Mouse (Mus musculus) heart, postnatal 0 days (tissue): Measurements from ENCODE around the gene Ttc23. TPM values are rescaled to one million over a fixed set of nuclear protein-coding genes. Genes with fewer than 3 reads are reported as not detected.

Experiments used
- ATAC-seq: fragments of 200-750 bp; cut with Nextera tagmentation; 2 replicates; pipeline ENCODE4 v1.8.0; 2017; ENCODE audit warnings: low read depth, moderate number of reproducible peaks, moderate library complexity; ENCODE audit not compliant: insufficient read depth
- DNase-seq: peaks from one replicate; pipeline ENCODE4 v3.0.0-alpha.2; 2016; ENCODE audit warnings: low spot score
- H3K27ac ChIP-seq: fragments of 300-500 bp; sonication (generic); 2 replicates; pipeline ENCODE4 v1.5.1; 2014; ENCODE audit warnings: low read depth, mild to moderate bottlenecking
- H3K27me3 ChIP-seq: fragments of 300-500 bp; sonication (generic); 2 replicates; pipeline ENCODE4 v1.6.1; 2014; ENCODE audit warnings: low read length, mixed read lengths; ENCODE audit not compliant: control insufficient read depth, insufficient read depth
- H3K36me3 ChIP-seq: fragments of 300-500 bp; sonication (generic); replicated peaks from 2 replicates; pipeline ENCODE4 v1.6.1; 2014; ENCODE audit warnings: low read length, mixed read lengths; ENCODE audit not compliant: control insufficient read depth, insufficient read depth
- H3K4me1 ChIP-seq: fragments of 300-500 bp; sonication (generic); 2 replicates; pipeline ENCODE4 v1.6.1; 2014; ENCODE audit warnings: antibody characterized with exemption; ENCODE audit not compliant: control insufficient read depth, insufficient read depth
- H3K4me2 ChIP-seq: fragments of 300-500 bp; sonication (generic); 2 replicates; pipeline ENCODE4 v1.6.1; 2014; ENCODE audit warnings: low read depth, mild to moderate bottlenecking, low read length, moderate library complexity
- H3K4me3 ChIP-seq: fragments of 300-500 bp; sonication (generic); 2 replicates; pipeline ENCODE4 v1.5.1; 2014; ENCODE audit warnings: low read depth, low read length
- H3K9ac ChIP-seq: fragments of 300-500 bp; sonication (generic); replicated peaks from 2 replicates; pipeline ENCODE4 v1.6.1; 2014; ENCODE audit warnings: low read depth, low read length, mixed read lengths
- H3K9me3 ChIP-seq: fragments of 300-500 bp; sonication (generic); replicated peaks from 2 replicates; pipeline ENCODE4 v1.6.1; 2016; ENCODE audit warnings: low read length; ENCODE audit not compliant: control insufficient read depth
- CTCF ChIP-seq: IDR thresholded peaks from 2 replicates; pipeline ENCODE4 v1.5.1; 2016; ENCODE audit warnings: antibody characterized with exemption, control low read depth, low read depth
- EP300 ChIP-seq: IDR thresholded peaks from 2 replicates; pipeline ENCODE4 v1.6.1; 2016; ENCODE audit warnings: antibody characterized with exemption, low read depth
- WGBS: fragments of 180-500 bp; shearing (Covaris S2); extraction: QIAGEN DNeasy Blood & Tissue Kit; methylation state at CpG from one replicate; pipeline ENCODE4 v1.1.7; 2014; 5-methylcytosine and 5-hydroxymethylcytosine counted together
- polyA plus RNA-seq: library from polyadenylated mRNA; unstranded; fragments of >200 nt; fragmentation: Nextera tagmentation; extraction: Ambion mirVana; gene quantifications from 2 replicates; pipeline ENCODE4 v1.2.1, GENCODE M21; 2015
- total RNA-seq: library from RNA; depleted of rRNA; stranded (reverse); fragments of >200 nt; gene quantifications from 2 replicates; pipeline ENCODE4 v1.2.3, GENCODE M21; 2014; ENCODE audit warnings: low replicate concordance

Gene Ttc23
- total and polyA plus RNA-seq, 2 experiments from 2014 or later = 12.7 to 16.4 TPM

- no peak overlapping the region for H3K27ac ChIP-seq
- no peak for DNase-seq
- peaks cover 23% of the 10 kb centered on the region for H3K4me1 ChIP-seq
- H3K9ac ChIP-seq = no peak overlapping the region
- H3K4me3 ChIP-seq = no peak overlapping the region
- no peaks in the 10 kb centered on the region for H3K9me3 ChIP-seq
- WGBS = 26% methylated on average over 3 of the region's 3 CpGs
- no peak for TF ChIP-seq CTCF
- TF ChIP-seq EP300 = no peak
- no peaks in the 10 kb centered on the region for H3K27me3 ChIP-seq
- H3K4me2 ChIP-seq = no peak overlapping the region
- ATAC-seq = no peak
- peaks cover 20% of the 10 kb centered on the region for H3K36me3 ChIP-seq
These were observed 41.1 kb downstream of the Ttc23 start for GRCm38 (mm10) chr7:67688281-67688680.

GRCm38 (mm10) chr7:67689793-67690192, 42.6 kb downstream of the Ttc23 start:
- Histone ChIP-seq H3K4me2 (no peak overlapping the region), H3K9me3 (no peaks in the 10 kb centered on the region), H3K27ac (no peak overlapping the region), H3K9ac (no peak overlapping the region), H3K27me3 (no peaks in the 10 kb centered on the region), H3K4me1 (peaks cover 23% of the 10 kb centered on the region), H3K36me3 (peaks cover 12% of the 10 kb centered on the region), H3K4me3 (no peak overlapping the region)
- WGBS = 78% methylated on average over 7 of the region's 7 CpGs
- DNase-seq = no peak
- ATAC-seq = no peak
- TF ChIP-seq EP300 (no peak), CTCF (no peak)

- Histone ChIP-seq H3K27ac (no peak overlapping the region), H3K4me1 (peaks cover 23% of the 10 kb centered on the region), H3K9ac (no peak overlapping the region), H3K9me3 (no peaks in the 10 kb centered on the region), H3K4me2 (no peak overlapping the region), H3K27me3 (no peaks in the 10 kb centered on the region), H3K4me3 (no peak overlapping the region), H3K36me3 (0 out of 2 replicates have a peak, but pooled peaks cover 3% of the 10 kb centered on the region)
- DNase-seq (no peak), ATAC-seq (peak; percentile 24; the same call in 1 of the 2 replicates)
- TF ChIP-seq EP300 = no peak
- TF ChIP-seq CTCF = no peak
- 28% methylated on average over 6 of the region's 6 CpGs for WGBS
These were observed 43.8 kb downstream of the Ttc23 start for GRCm38 (mm10) chr7:67691036-67691435.

GRCm38 (mm10) chr7:67692141-67692540, 44.9 kb downstream of the Ttc23 start:
- H3K9me3 ChIP-seq = no peaks in the 10 kb centered on the region
- 10% methylated on average over 3 of the region's 3 CpGs for WGBS
- DNase-seq (no peak), ATAC-seq (no peak)
- H3K4me1 ChIP-seq = peaks cover 23% of the 10 kb centered on the region
- no peak for TF ChIP-seq CTCF
- TF ChIP-seq EP300 = no peak
- H3K27me3 ChIP-seq = no peaks in the 10 kb centered on the region
- H3K27ac ChIP-seq = no peak overlapping the region
- 0 out of 2 replicates have a peak, but pooled peaks cover 3% of the 10 kb centered on the region for H3K36me3 ChIP-seq
- no peak overlapping the region for H3K4me2 ChIP-seq
- no peak overlapping the region for H3K4me3 ChIP-seq
- no peak overlapping the region for H3K9ac ChIP-seq

- WGBS = 85% methylated on average over 23 of the region's 23 CpGs
- H3K4me2 ChIP-seq = no peak overlapping the region
- DNase-seq (no peak), ATAC-seq (no peak)
- TF ChIP-seq CTCF = no peak
- no peak for TF ChIP-seq EP300
- H3K36me3 ChIP-seq = 0 out of 2 replicates have a peak, but pooled peaks cover 3% of the 10 kb centered on the region
- no peaks in the 10 kb centered on the region for H3K27me3 ChIP-seq
- H3K27ac ChIP-seq = no peak overlapping the region
- H3K9ac ChIP-seq = no peak overlapping the region
- H3K4me1 ChIP-seq = peaks cover 23% of the 10 kb centered on the region
- no peak overlapping the region for H3K4me3 ChIP-seq
- H3K9me3 ChIP-seq = no peaks in the 10 kb centered on the region
These were observed 45.8 kb downstream of the Ttc23 start for GRCm38 (mm10) chr7:67692791-67693538.
